Mouse (Mus musculus) erythroblast, embryonic 14.5 days (primary cell): Measurements from ENCODE around the gene P2rx3. TPM values are rescaled to one million over a fixed set of nuclear protein-coding genes. Genes with fewer than 3 reads are reported as not detected.

Source experiments
- H3K27me3 ChIP-seq: 2 replicates; pipeline ENCODE4 v1.6.1; 2012; ENCODE audit warnings: inconsistent platforms; ENCODE audit not compliant: control insufficient read depth
- H3K36me3 ChIP-seq: 2 replicates; pipeline ENCODE4 v1.6.1; 2012; ENCODE audit warnings: mild to moderate bottlenecking, inconsistent platforms; ENCODE audit not compliant: control insufficient read depth
- H3K4me1 ChIP-seq: 2 replicates; pipeline ENCODE4 v1.6.1; 2012; ENCODE audit warnings: inconsistent platforms; ENCODE audit not compliant: control insufficient read depth
- H3K4me3 ChIP-seq: replicated peaks from 2 replicates; pipeline ENCODE3; 2012; ENCODE audit warnings: moderate library complexity, mild to moderate bottlenecking, inconsistent platforms
- H3K9me3 ChIP-seq: 2 replicates; pipeline ENCODE4 v1.6.1; 2012; ENCODE audit warnings: low read length, inconsistent platforms, mixed read lengths; ENCODE audit not compliant: control insufficient read depth
- GATA1 ChIP-seq: IDR thresholded peaks from 2 replicates; pipeline ENCODE4 v1.6.1; 2012; ENCODE audit warnings: low read length, inconsistent platforms, mixed read lengths
- TAL1 ChIP-seq: IDR thresholded peaks from 3 replicates; pipeline ENCODE4 v1.6.1; 2012; ENCODE audit warnings: low read length, inconsistent platforms, mixed read lengths
- polyA plus RNA-seq: library from polyadenylated mRNA; stranded (reverse); fragments of >175 nt; gene quantifications from 2 replicates; pipeline ENCODE4 v1.2.3, GENCODE M21; 2012

P2rx3 gene
- polyA plus RNA-seq, 1 experiment = not detected

DNA sequence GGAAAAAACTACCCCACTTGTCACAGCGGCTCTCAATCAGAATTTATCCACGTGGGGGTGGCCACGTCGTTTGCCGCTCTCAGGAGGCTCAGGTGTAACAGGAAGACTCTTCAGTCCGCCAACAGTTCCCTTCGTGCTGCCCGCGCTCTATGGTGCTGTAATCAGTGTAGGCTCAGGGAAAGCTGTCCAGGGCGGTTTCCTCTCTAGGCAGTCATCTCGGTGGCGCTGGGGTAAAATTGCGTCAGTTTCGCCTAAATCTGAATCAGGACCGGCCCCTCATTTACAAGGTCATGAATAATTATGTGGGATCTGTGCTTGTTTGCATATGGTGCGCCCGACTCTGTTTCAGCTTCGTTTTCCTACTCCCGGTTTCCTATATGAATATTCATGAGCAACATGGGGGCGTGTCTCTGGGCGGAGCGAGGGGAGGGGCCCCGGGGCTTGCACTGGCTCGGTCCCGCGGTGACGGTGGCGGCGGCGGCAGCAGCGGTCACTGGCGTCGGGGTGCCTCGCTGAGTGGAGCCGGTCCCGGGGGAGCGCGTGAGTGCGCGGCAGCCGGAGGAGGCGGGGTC lies 10.4 kb upstream of the P2rx3 start, which contains the start of gene Tnks1bp1:
Gene Tnks1bp1 (plus strand): TSS at position 427 of the 572 bp plus-strand sequence.
- Histone ChIP-seq H3K4me3 (peak within 1 kb of the TSS; percentile 69), H3K27me3 (peaks cover 40% of the 10 kb centered on the region), H3K36me3 (peaks cover 52% of the 10 kb centered on the region), H3K4me1 (peaks cover 50% of the 10 kb centered on the region), H3K9me3 (no peaks in the 10 kb centered on the region)
- TF ChIP-seq TAL1 = no peak
- no peak for TF ChIP-seq GATA1

DNA sequence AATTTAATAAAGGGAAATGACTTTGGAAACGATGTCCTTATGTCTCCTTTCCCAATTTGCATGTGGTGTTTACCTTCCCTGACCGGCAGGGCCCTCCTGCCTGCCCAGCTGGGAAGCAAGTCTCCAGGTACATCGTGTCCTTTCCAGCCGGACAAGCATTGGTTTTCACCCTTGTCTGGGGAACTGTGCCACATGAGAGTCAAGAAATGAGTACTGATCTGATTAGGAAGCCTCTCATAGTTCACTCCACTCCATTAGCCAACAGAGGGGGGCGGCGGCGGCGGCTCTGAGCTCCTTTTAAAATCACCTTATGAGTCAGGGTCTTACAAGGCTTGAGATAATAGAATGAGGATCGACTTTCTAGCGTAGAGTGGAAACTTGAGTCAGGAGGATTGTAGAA lies 9.8 kb upstream of the P2rx3 start:
- peaks cover 40% of the 10 kb centered on the region for H3K27me3 ChIP-seq
- H3K4me3 ChIP-seq = peak overlapping the region; percentile 69
- TF ChIP-seq TAL1 (no peak), GATA1 (no peak)
- H3K4me1 ChIP-seq = peaks cover 50% of the 10 kb centered on the region
- peaks cover 58% of the 10 kb centered on the region for H3K36me3 ChIP-seq
- H3K9me3 ChIP-seq = no peaks in the 10 kb centered on the region

DNA sequence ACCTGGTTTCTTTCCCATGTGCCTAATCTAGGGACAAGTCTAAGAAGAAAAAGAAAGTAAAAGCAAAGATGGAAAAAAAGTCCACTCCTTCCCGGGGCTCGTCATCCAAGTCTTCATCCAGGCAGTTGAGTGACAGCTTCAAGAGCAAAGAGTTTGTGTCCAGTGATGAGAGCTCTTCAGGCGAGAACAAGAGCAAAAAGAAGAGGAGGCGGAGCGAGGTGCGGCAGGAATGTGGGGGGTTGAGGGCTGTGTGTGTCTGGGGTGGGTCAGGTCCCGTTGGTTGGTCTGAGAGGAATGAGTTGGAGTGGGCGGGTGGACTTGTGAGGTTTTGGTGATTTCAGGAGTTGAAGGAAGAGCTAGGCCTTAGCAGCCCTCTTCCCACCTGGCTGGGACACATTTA lies 9.0 kb upstream of the P2rx3 start:
- TF ChIP-seq GATA1 = no peak
- TF ChIP-seq TAL1 = no peak
- Histone ChIP-seq H3K27me3 (peaks cover 33% of the 10 kb centered on the region), H3K9me3 (no peaks in the 10 kb centered on the region), H3K4me3 (no peak overlapping the region), H3K4me1 (peaks cover 50% of the 10 kb centered on the region), H3K36me3 (peaks cover 64% of the 10 kb centered on the region)

DNA sequence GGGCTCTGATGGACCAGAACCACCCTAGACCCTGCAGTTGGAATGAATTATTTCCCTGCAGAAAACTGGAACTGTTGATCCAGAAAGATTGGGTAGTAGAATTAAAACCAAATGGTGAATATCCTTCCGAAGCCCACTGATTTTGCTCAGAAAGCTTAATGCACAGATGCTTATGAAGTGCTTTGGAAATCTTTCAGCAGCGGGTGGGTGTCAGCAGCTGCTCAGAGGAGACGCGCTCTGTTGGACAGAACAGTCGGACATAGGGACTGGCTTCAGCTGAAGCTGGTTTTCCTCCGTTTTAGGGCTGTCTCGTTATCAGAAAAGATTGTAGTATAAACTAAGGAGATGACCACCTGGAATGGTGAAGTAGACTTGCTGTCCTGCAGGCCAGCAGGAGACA lies 6.4 kb upstream of the P2rx3 start:
- Histone ChIP-seq H3K36me3 (peaks cover 89% of the 10 kb centered on the region), H3K9me3 (no peaks in the 10 kb centered on the region), H3K4me1 (peaks cover 53% of the 10 kb centered on the region), H3K4me3 (no peak overlapping the region), H3K27me3 (peaks cover 8% of the 10 kb centered on the region)
- no peak for TF ChIP-seq TAL1
- TF ChIP-seq GATA1 = no peak

DNA sequence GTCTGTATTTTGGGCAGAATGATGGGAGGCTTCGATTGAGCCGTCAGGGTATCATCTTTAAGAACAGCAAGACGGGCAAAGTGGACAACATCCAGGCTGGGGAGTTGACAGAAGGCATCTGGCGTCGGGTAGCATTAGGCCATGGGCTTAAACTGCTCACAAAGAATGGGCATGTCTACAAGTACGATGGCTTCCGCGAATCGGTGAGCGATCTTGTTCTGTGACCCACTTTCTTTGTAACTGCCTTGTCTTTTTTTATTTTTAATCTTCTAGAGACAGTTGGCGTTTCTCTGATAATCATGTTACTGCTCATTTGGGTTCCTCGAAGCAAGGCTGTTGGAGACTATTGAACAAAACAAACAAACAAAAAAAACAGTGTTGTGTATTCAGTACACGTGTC lies 1.1 kb upstream of the P2rx3 start:
- TF ChIP-seq GATA1 (no peak), TAL1 (no peak)
- Histone ChIP-seq H3K4me1 (peaks cover 42% of the 10 kb centered on the region), H3K27me3 (peaks cover 33% of the 10 kb centered on the region), H3K4me3 (peak overlapping the region; percentile 84), H3K9me3 (no peaks in the 10 kb centered on the region), H3K36me3 (peaks cover 57% of the 10 kb centered on the region)

DNA sequence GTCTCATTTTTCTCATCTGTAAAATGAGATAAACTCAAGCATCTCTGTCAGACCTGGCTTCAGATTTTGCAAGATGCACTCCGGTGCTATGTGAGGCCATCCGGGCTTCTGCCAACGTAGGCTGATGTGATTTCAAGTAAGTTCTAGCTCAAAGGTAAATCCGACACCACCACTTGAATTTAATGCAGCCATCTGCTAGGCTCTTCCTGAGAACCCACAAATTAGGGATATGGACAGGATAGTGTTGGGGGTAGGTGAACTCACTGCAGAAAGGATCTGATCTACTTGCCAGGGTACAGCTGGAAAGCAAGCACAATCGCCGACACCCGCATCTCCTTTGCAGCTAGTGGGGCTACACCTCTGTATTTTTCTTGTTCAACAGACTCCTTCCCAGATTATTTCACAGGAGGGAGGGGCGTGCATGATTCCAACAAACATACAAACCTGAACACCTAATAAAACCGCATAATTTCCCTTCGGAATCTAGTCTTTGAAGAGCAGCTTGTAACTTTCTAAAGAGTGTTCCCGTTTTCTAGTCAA lies 685 bp downstream of the P2rx3 start:
- TF ChIP-seq TAL1 (no peak), GATA1 (no peak)
- Histone ChIP-seq H3K4me3 (peak overlapping the region; percentile 84), H3K4me1 (peaks cover 40% of the 10 kb centered on the region), H3K27me3 (peaks cover 51% of the 10 kb centered on the region), H3K9me3 (no peaks in the 10 kb centered on the region), H3K36me3 (peaks cover 40% of the 10 kb centered on the region)

DNA sequence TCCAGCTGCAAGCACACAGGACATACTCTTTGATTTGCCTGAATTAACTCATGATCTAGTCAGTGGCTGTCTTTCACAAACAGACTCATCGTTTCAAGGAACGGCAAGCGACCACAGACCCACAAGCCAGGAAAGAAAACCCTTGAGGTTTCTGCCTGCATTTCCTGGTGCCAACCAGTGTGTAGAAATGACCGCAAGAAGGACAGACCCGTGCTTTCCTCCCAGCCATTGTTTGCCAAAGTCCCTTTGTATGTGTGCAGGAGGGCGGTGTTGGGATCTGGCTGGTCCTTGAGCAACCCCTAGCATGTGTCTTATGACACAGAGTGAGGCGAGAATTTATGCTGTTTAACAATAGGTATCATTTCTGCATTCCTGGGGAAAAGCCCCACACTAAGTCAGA lies 3.1 kb downstream of the P2rx3 start:
- H3K9me3 ChIP-seq = no peaks in the 10 kb centered on the region
- H3K27me3 ChIP-seq = peaks cover 70% of the 10 kb centered on the region
- no peak for TF ChIP-seq TAL1
- no peak for TF ChIP-seq GATA1
- no peak overlapping the region for H3K4me3 ChIP-seq
- H3K36me3 ChIP-seq = peaks cover 16% of the 10 kb centered on the region
- H3K4me1 ChIP-seq = peaks cover 26% of the 10 kb centered on the region

DNA sequence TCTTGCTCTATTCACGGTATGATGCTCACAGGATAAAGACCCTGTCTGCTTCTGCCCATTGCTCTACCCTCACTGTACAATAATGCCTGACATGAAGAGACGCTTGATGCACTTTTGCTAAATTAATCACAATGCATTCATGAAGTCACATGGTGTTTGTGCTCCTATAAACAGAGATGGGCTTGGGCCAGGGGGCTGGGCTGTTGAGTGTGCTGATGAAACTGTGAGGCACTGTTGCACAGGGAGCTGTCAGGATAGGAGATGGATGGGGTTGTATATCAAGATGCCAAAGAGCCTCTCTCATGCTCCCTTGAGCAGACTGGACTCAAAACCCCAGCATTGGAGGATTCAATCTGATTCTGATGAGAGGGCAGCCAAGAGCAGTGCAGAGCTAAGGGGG lies 4.1 kb downstream of the P2rx3 start:
- TF ChIP-seq TAL1 = no peak
- TF ChIP-seq GATA1 = no peak
- H3K4me3 ChIP-seq = no peak overlapping the region

DNA sequence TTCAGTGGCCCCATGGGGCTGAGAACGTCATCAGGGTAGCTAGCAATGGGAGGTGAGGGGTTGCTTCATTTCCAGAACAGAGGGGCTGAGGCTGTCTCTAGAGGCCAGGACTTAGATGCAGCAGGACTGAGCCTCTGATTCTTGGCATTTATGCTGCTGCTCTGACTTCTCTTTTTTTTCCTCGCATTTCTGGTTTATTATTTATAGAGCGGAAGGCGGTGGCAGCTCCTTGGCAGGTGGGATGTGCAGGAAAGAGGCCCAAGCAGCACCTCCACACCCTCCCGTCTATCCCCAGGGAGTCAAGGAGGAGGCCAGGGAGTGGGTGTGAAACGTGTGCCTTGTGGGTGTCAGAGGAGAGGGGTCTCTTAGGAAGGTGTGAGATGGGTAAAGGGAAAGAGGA lies 6.3 kb downstream of the P2rx3 start:
- Histone ChIP-seq H3K9me3 (no peaks in the 10 kb centered on the region), H3K4me1 (peaks cover 3% of the 10 kb centered on the region), H3K36me3 (no peaks in the 10 kb centered on the region), H3K4me3 (no peak overlapping the region), H3K27me3 (peaks cover 73% of the 10 kb centered on the region)
- TF ChIP-seq TAL1 (no peak), GATA1 (no peak)

More for the DNA sequence above, 4.1 kb downstream of the P2rx3 start:
- Histone ChIP-seq H3K4me1 (peaks cover 19% of the 10 kb centered on the region), H3K9me3 (no peaks in the 10 kb centered on the region), H3K36me3 (peaks cover 6% of the 10 kb centered on the region), H3K27me3 (peaks cover 70% of the 10 kb centered on the region)
